Mouse (Mus musculus): ENCODE results near the gene Medag. TPM values are rescaled to one million over a fixed set of nuclear protein-coding genes. Genes with fewer than 3 reads are reported as not detected.
A peak's percentile ranks its signal among the peaks of the same experiment; 100 is the strongest.

Gene Medag
- polyA plus RNA-seq, 1 experiment from 2014 or later: 2.5 TPM

GRCm38 (mm10) chr5:149412194-149412575 is 636 bp downstream of the Medag start:
- Histone ChIP-seq H3K4me2 (peak overlapping the region; percentile 57), H3K9me3 (replicated peaks) (no peaks in the 10 kb centered on the region), H3K36me3 (no peaks in the 10 kb centered on the region), H3K4me3 (replicated peaks) (peak overlapping the region; percentile 29), H3K9ac (replicated peaks) (peak overlapping the region; percentile 17), H3K4me1 (peaks cover 27% of the 10 kb centered on the region), H3K27ac (replicated peaks) (peak overlapping the region; percentile 65), H3K27me3 (replicated peaks) (no peaks in the 10 kb centered on the region)
- no peak; the same call in 1 of the 2 replicates for ATAC-seq (ENCODE audit: low FRiP score)
- WGBS: 27% methylated on average over 11 of the region's 11 CpGs

- Histone ChIP-seq H3K27me3 (replicated peaks) (no peaks in the 10 kb centered on the region), H3K4me3 (replicated peaks) (0 out of 2 replicates have a peak overlapping the region, but pooled peaks have one; percentile 29), H3K4me1 (peaks cover 23% of the 10 kb centered on the region), H3K4me2 (peak overlapping the region; percentile 57), H3K9ac (replicated peaks) (0 out of 2 replicates have a peak overlapping the region, but pooled peaks have one; percentile 17), H3K9me3 (replicated peaks) (no peaks in the 10 kb centered on the region), H3K27ac (replicated peaks) (no peak overlapping the region), H3K36me3 (no peaks in the 10 kb centered on the region)
- WGBS: 89% methylated on average over 10 of the region's 10 CpGs
- no peak for ATAC-seq (ENCODE audit: low FRiP score)
These were observed 1.1 kb downstream of the Medag start for GRCm38 (mm10) chr5:149412671-149413070.

- ATAC-seq (ENCODE audit: low FRiP score): no peak
- Histone ChIP-seq H3K27me3 (replicated peaks) (no peaks in the 10 kb centered on the region), H3K27ac (replicated peaks) (no peak overlapping the region), H3K4me2 (no peak overlapping the region), H3K9me3 (replicated peaks) (no peaks in the 10 kb centered on the region), H3K4me1 (peaks cover 23% of the 10 kb centered on the region), H3K9ac (replicated peaks) (no peak overlapping the region), H3K4me3 (replicated peaks) (no peak overlapping the region), H3K36me3 (no peaks in the 10 kb centered on the region)
- WGBS: 82% methylated on average over 9 of the region's 9 CpGs
These were observed 3.0 kb downstream of the Medag start for GRCm38 (mm10) chr5:149414369-149415167.

- 92% methylated on average over 4 of the region's 4 CpGs for WGBS
- H3K27me3 ChIP-seq (replicated peaks): no peaks in the 10 kb centered on the region
- no peak overlapping the region for H3K4me2 ChIP-seq
- H3K27ac ChIP-seq (replicated peaks): no peak overlapping the region
- H3K9ac ChIP-seq (replicated peaks): no peak overlapping the region
- no peaks in the 10 kb centered on the region for H3K9me3 ChIP-seq (replicated peaks)
- H3K4me1 ChIP-seq: peaks cover 8% of the 10 kb centered on the region
- no peaks in the 10 kb centered on the region for H3K36me3 ChIP-seq
- no peak for ATAC-seq (ENCODE audit: low FRiP score)
- no peak overlapping the region for H3K4me3 ChIP-seq (replicated peaks)
These were observed 5.8 kb downstream of the Medag start for GRCm38 (mm10) chr5:149417381-149417780.

- no peaks in the 10 kb centered on the region for H3K9me3 ChIP-seq (replicated peaks)
- ATAC-seq (ENCODE audit: low FRiP score): no peak
- H3K4me2 ChIP-seq: no peak overlapping the region
- H3K9ac ChIP-seq (replicated peaks): no peak overlapping the region
- H3K27me3 ChIP-seq (replicated peaks): no peaks in the 10 kb centered on the region
- 97% methylated on average over 3 of the region's 3 CpGs for WGBS
- peaks cover 14% of the 10 kb centered on the region for H3K4me1 ChIP-seq
- H3K4me3 ChIP-seq (replicated peaks): no peak overlapping the region
- no peaks in the 10 kb centered on the region for H3K36me3 ChIP-seq
- no peak overlapping the region for H3K27ac ChIP-seq (replicated peaks)
These were observed 15.0 kb downstream of the Medag start for GRCm38 (mm10) chr5:149426525-149426924.

GRCm38 (mm10) chr5:149427277-149428060 is 15.9 kb downstream of the Medag start:
- Histone ChIP-seq H3K9me3 (replicated peaks) (no peaks in the 10 kb centered on the region), H3K9ac (replicated peaks) (no peak overlapping the region), H3K27me3 (replicated peaks) (no peaks in the 10 kb centered on the region), H3K4me1 (peaks cover 14% of the 10 kb centered on the region), H3K4me3 (replicated peaks) (no peak overlapping the region), H3K4me2 (no peak overlapping the region), H3K36me3 (no peaks in the 10 kb centered on the region), H3K27ac (replicated peaks) (no peak overlapping the region)
- WGBS: 93% methylated on average over 8 of the region's 8 CpGs
- no peak for ATAC-seq (ENCODE audit: low FRiP score)

GRCm38 (mm10) chr5:149428347-149428746 is 16.8 kb downstream of the Medag start:
- ATAC-seq (ENCODE audit: low FRiP score): peak; percentile 31; the same call in 1 of the 2 replicates
- Histone ChIP-seq H3K4me2 (peak overlapping the region; percentile 15; the same call in 1 of the 2 replicates), H3K36me3 (no peaks in the 10 kb centered on the region), H3K4me3 (replicated peaks) (no peak overlapping the region), H3K27ac (replicated peaks) (peak overlapping the region; percentile 56), H3K4me1 (peaks cover 14% of the 10 kb centered on the region), H3K27me3 (replicated peaks) (no peaks in the 10 kb centered on the region), H3K9me3 (replicated peaks) (no peaks in the 10 kb centered on the region), H3K9ac (replicated peaks) (no peak overlapping the region)
- 13% methylated on average over 6 of the region's 6 CpGs for WGBS

GRCm38 (mm10) chr5:149428810-149429255 is 17.3 kb downstream of the Medag start:
- no peak overlapping the region for H3K4me2 ChIP-seq
- H3K4me1 ChIP-seq: peaks cover 14% of the 10 kb centered on the region
- peak; percentile 45; the same call in 1 of the 2 replicates for ATAC-seq (ENCODE audit: low FRiP score)
- H3K27me3 ChIP-seq (replicated peaks): no peaks in the 10 kb centered on the region
- WGBS: 45% methylated on average over 2 of the region's 2 CpGs
- H3K27ac ChIP-seq (replicated peaks): peak overlapping the region; percentile 56
- no peaks in the 10 kb centered on the region for H3K36me3 ChIP-seq
- H3K4me3 ChIP-seq (replicated peaks): no peak overlapping the region
- H3K9me3 ChIP-seq (replicated peaks): no peaks in the 10 kb centered on the region
- H3K9ac ChIP-seq (replicated peaks): no peak overlapping the region

GRCm38 (mm10) chr5:149429541-149429940 is 18.0 kb downstream of the Medag start:
- no peak overlapping the region for H3K9ac ChIP-seq (replicated peaks)
- no peaks in the 10 kb centered on the region for H3K27me3 ChIP-seq (replicated peaks)
- H3K36me3 ChIP-seq: no peaks in the 10 kb centered on the region
- no peak overlapping the region for H3K27ac ChIP-seq (replicated peaks)
- no peak for ATAC-seq (ENCODE audit: low FRiP score)
- H3K9me3 ChIP-seq (replicated peaks): no peaks in the 10 kb centered on the region
- no peak overlapping the region for H3K4me2 ChIP-seq
- H3K4me3 ChIP-seq (replicated peaks): no peak overlapping the region
- WGBS: 75% methylated on average over 4 of the region's 4 CpGs
- H3K4me1 ChIP-seq: peaks cover 14% of the 10 kb centered on the region

GRCm38 (mm10) chr5:149430943-149431342 is 19.4 kb downstream of the Medag start:
- Histone ChIP-seq H3K9me3 (replicated peaks) (no peaks in the 10 kb centered on the region), H3K36me3 (no peaks in the 10 kb centered on the region), H3K4me2 (no peak overlapping the region), H3K4me3 (replicated peaks) (no peak overlapping the region), H3K27me3 (replicated peaks) (no peaks in the 10 kb centered on the region), H3K27ac (replicated peaks) (no peak overlapping the region), H3K4me1 (peaks cover 14% of the 10 kb centered on the region), H3K9ac (replicated peaks) (no peak overlapping the region)
- 91% methylated on average over 3 of the region's 3 CpGs for WGBS
- ATAC-seq (ENCODE audit: low FRiP score): no peak

GRCm38 (mm10) chr5:149433618-149434017 is 22.1 kb downstream of the Medag start:
- Histone ChIP-seq H3K36me3 (no peaks in the 10 kb centered on the region), H3K9me3 (replicated peaks) (no peaks in the 10 kb centered on the region), H3K27me3 (replicated peaks) (no peaks in the 10 kb centered on the region), H3K9ac (replicated peaks) (no peak overlapping the region), H3K4me1 (peaks cover 9% of the 10 kb centered on the region), H3K27ac (replicated peaks) (no peak overlapping the region), H3K4me3 (replicated peaks) (no peak overlapping the region), H3K4me2 (no peak overlapping the region)
- 77% methylated on average over 7 of the region's 7 CpGs for WGBS
- no peak for ATAC-seq (ENCODE audit: low FRiP score)
